Mouse (Mus musculus): ENCODE results near the gene Gstm2. TPM values are rescaled to one million over a fixed set of nuclear protein-coding genes. Genes with fewer than 3 reads are reported as not detected.

Gstm2 gene
- polyA plus RNA-seq (2015; fragmentation: Nextera tagmentation; extraction: Ambion mirVana), result 126 and 199 TPM in 2 replicates

DNA sequence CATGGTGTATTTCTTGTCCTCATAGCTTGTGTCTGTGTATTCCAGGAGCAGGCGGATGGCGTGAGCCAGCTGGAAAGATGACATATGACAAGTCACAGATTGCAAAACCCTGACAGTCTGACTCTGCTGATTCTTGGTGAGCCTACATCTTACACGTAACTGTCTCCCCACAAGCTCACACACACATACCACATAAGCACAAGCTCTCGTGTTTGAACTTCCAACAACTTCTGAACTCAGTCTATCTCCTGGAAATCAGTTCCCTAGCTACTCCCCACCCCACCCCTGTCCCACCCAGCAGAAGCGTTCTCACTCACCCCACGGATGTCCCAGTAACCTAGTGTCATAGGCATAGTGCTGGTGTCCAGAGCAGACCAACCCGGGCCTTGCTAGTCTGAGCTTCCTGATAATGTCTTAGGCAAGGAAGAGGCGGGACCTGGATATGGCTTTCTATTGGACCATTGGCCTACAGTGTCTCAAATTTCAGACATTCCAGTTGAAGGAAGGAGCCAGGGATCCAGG lies at the start of gene Gstm2:
TSS of gene Gstm2 (minus strand) at position 413 of the 522 bp plus-strand sequence.

DNA sequence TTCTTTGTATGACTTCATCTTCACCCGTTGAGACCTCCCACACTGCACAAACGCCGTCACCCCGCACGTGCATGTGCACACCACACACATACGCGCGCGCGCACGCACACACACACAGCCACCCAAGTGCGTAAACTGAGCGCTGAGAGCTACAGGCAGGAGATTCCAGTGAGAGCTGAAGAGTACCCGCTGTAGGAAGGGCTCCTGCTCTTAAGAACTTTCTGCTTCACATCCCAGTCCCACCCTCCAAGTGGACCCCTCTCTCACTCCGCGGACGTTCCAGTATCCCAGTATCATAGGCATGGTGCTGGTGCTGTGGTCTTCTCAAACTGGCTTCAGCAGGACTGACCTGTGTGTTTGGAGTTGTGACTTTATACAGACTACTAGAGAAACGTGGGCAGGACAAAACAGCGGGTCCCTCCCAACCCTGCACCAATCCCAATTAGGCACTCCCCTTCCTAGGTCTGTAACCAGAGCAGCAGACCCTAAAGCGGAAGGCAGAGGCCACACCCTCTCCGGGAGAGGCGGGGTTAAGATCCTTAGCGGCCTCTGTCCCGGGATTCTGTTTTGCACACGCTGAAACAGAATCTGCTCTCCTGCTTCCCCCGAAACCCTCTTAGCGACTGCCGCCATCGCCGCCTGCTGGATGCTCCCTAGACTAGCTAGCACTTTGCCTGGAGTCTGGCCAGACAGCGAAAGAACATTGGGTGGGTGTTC lies 31.4 kb upstream of the Gstm2 start, which contains the start of gene Gstm1:
TSS of gene Gstm1 (minus strand) at position 501 of the 717 bp plus-strand sequence.

DNA sequence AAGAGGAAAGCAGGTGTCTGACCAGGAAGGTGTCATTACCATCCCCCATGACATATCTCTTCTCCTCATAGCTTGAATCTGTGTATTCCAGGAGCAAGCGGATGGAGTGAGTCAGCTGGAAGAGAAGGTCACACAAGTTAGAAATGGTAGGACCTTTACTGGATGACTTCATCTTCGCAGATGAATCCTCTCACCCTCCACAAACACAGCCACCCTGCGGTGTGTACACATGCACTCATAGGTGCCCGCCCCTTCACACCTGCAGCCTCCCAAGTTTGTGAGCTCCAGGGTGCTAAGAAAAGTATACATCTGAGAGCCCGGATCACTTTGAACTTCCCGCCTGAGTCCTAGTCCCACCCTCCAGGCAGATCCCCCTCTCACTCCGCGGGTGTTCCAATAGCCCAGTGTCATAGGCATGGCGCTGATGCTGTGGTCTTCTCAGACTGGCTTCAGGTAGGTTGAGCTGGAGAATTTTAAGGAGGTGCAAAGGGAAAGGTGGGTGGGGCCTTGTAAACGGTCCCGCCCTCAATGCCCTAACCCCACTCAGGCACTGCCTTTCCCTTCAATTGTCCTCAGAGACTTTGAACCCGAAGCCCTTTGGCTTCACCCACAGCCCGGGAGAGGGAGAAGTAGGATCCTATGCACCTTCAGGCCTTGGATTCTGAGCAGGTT lies 17.4 kb downstream of the Gstm2 start, which contains the start of gene Gstm3:
TSS of gene Gstm3 (minus strand) at position 560 of the 672 bp plus-strand sequence.

DNA sequence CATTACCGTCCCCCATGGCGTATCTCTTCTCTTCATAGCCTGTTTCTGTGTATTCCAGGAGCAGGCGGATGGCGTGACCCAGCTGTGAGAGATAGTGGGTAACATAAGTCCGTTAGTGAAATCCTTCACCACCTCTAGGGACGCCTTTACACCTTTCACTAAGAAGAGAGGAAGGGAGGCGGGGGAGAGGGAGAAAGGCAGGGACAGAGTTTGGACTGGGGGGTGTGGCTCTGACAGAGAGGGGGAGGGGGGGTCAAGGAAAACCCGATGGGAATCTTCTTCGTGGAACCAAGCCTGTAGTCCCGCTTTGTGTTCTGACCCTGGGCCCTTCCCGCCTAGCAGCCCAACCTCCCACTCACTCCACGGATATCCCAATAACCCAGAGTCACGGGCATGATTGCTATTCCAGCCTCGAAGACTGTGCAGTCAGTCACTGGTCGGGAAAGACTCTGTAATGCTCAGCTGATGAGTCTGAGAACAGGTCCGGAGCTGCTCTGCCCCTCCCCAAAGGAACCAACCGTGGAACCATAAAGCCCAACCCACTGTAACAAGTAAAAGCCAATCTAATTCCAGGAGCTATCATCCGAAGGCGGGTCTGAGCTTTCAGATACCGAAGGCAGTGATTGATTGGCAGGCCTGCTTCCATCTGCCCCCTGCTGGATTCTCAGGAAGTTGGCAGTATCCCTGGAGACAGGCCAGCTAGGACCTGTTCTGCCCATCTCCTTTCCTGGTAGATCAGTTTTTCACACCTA lies 42.8 kb downstream of the Gstm2 start, which contains the start of gene Gstm6:
TSS of gene Gstm6 (minus strand) at position 511 of the 752 bp plus-strand sequence.

Other genes starting within 250 kb of the Gstm2 start
- gene Csf1, start 226.0 kb downstream of the Gstm2 start, polyA plus RNA-seq (2015; fragmentation: Nextera tagmentation; extraction: Ambion mirVana), result 15.7 and 15.9 TPM in 2 replicates
- gene Eps8l3, start 109.2 kb downstream of the Gstm2 start, polyA plus RNA-seq (2015; fragmentation: Nextera tagmentation; extraction: Ambion mirVana), result 0.33 and 0.99 TPM in 2 replicates
- 172 and 235 TPM in 2 replicates for gene Gstm5, start 90.6 kb downstream of the Gstm2 start, polyA plus RNA-seq (2015; fragmentation: Nextera tagmentation; extraction: Ambion mirVana)
- gene Gstm7, start 54.6 kb downstream of the Gstm2 start, polyA plus RNA-seq (2015; fragmentation: Nextera tagmentation; extraction: Ambion mirVana), result 28.5 and 59.1 TPM in 2 replicates
- 19.9 and 35.0 TPM in 2 replicates for gene Gstm6, start 42.7 kb downstream of the Gstm2 start, polyA plus RNA-seq (2015; fragmentation: Nextera tagmentation; extraction: Ambion mirVana)
- 0.62 and 0.68 TPM in 2 replicates for gene Gstm3, start 17.2 kb downstream of the Gstm2 start, polyA plus RNA-seq (2015; fragmentation: Nextera tagmentation; extraction: Ambion mirVana)
- 165 and 212 TPM in 2 replicates for gene Gstm1, start 31.5 kb upstream of the Gstm2 start, polyA plus RNA-seq (2015; fragmentation: Nextera tagmentation; extraction: Ambion mirVana)
- 19.7 and 23.4 TPM in 2 replicates for gene Gstm4, start 58.4 kb upstream of the Gstm2 start, polyA plus RNA-seq (2015; fragmentation: Nextera tagmentation; extraction: Ambion mirVana)
- 27.7 and 44.6 TPM in 2 replicates for gene Ampd2, start 100.2 kb upstream of the Gstm2 start, polyA plus RNA-seq (2015; fragmentation: Nextera tagmentation; extraction: Ambion mirVana)
- gene Gnat2, start 106.3 kb upstream of the Gstm2 start, polyA plus RNA-seq (2015; fragmentation: Nextera tagmentation; extraction: Ambion mirVana), result 3.8 and 7.2 TPM in 2 replicates
- gene Gnai3, start 159.7 kb upstream of the Gstm2 start, polyA plus RNA-seq (2015; fragmentation: Nextera tagmentation; extraction: Ambion mirVana), result 101 and 133 TPM in 2 replicates
- gene Gpr61, start 168.4 kb upstream of the Gstm2 start, polyA plus RNA-seq (2015; fragmentation: Nextera tagmentation; extraction: Ambion mirVana), result 0.17 and 0.60 TPM in 2 replicates
- 6.0 and 9.1 TPM in 2 replicates for gene Amigo1, start 199.9 kb upstream of the Gstm2 start, polyA plus RNA-seq (2015; fragmentation: Nextera tagmentation; extraction: Ambion mirVana)
- gene Cyb561d1, start 214.8 kb upstream of the Gstm2 start, polyA plus RNA-seq (2015; fragmentation: Nextera tagmentation; extraction: Ambion mirVana), result 1.9 and 2.9 TPM in 2 replicates
- gene Atxn7l2, start 224.5 kb upstream of the Gstm2 start, polyA plus RNA-seq (2015; fragmentation: Nextera tagmentation; extraction: Ambion mirVana), result 5.4 and 6.5 TPM in 2 replicates
- 0.24 and 0.91 TPM in 2 replicates for gene Sypl2, start 240.2 kb upstream of the Gstm2 start, polyA plus RNA-seq (2015; fragmentation: Nextera tagmentation; extraction: Ambion mirVana)

All from adrenal gland, postnatal 0 days (tissue).